Mouse (Mus musculus) lung, embryonic 16.5 days (tissue): Measurements from ENCODE around the gene Nup210l. TPM values are rescaled to one million over a fixed set of nuclear protein-coding genes. Genes with fewer than 3 reads are reported as not detected.

Experiments used
- ATAC-seq: fragments of 200-750 bp; cut with Nextera tagmentation; 2 replicates; pipeline ENCODE4 v1.8.0; 2017; ENCODE audit warnings: low read depth, mild to moderate bottlenecking, moderate library complexity
- H3K27ac ChIP-seq: fragments of 300-500 bp; sonication (generic); 2 replicates; pipeline ENCODE4 v1.5.1; 2014; ENCODE audit warnings: mild to moderate bottlenecking, control low read depth, low read length
- H3K27me3 ChIP-seq: fragments of 300-500 bp; sonication (generic); 2 replicates; pipeline ENCODE4 v1.6.1; 2014; ENCODE audit warnings: low read depth, low read length, mixed read lengths; ENCODE audit not compliant: control insufficient read depth, insufficient read depth
- H3K36me3 ChIP-seq: fragments of 300-500 bp; sonication (generic); 2 replicates; pipeline ENCODE4 v1.6.1; 2014; ENCODE audit warnings: low read length; ENCODE audit not compliant: control insufficient read depth, insufficient read depth
- H3K4me1 ChIP-seq: fragments of 300-500 bp; sonication (generic); replicated peaks from 2 replicates; pipeline ENCODE4 v1.6.1; 2014; ENCODE audit warnings: low read length, mixed read lengths; ENCODE audit not compliant: control insufficient read depth, insufficient read depth
- H3K4me2 ChIP-seq: fragments of 300-500 bp; sonication (generic); 2 replicates; pipeline ENCODE4 v1.6.1; 2014; ENCODE audit warnings: low read depth, low read length, control low read depth
- H3K4me3 ChIP-seq: fragments of 300-500 bp; sonication (generic); 2 replicates; pipeline ENCODE4 v1.5.1; 2014; ENCODE audit warnings: mild to moderate bottlenecking, low read length, control low read depth
- H3K9ac ChIP-seq: fragments of 300-500 bp; sonication (generic); 2 replicates; pipeline ENCODE4 v1.6.1; 2014; ENCODE audit warnings: low read length, control low read depth
- H3K9me3 ChIP-seq: fragments of 300-500 bp; sonication (generic); 2 replicates; pipeline ENCODE4 v1.6.1; 2016; ENCODE audit warnings: low read length; ENCODE audit not compliant: control insufficient read depth
- WGBS: fragments of 180-500 bp; shearing (Covaris S2); extraction: QIAGEN DNeasy Blood & Tissue Kit; methylation state at CpG from one replicate; pipeline ENCODE4 v1.1.7; 2014; 5-methylcytosine and 5-hydroxymethylcytosine counted together
- polyA plus RNA-seq: library from polyadenylated mRNA; unstranded; fragments of >200 nt; fragmentation: Nextera tagmentation; extraction: Ambion mirVana; gene quantifications from 2 replicates; pipeline ENCODE4 v1.2.1, GENCODE M21; 2015

Gene Nup210l
- polyA plus RNA-seq, 1 experiment from 2014 or later, result 0.41 TPM

- ATAC-seq, result no peak
- Histone ChIP-seq H3K4me2 (no peak overlapping the region), H3K4me3 (no peak overlapping the region), H3K4me1 (0 out of 2 replicates have a peak, but pooled peaks cover 3% of the 10 kb centered on the region), H3K9ac (no peak overlapping the region), H3K9me3 (no peaks in the 10 kb centered on the region), H3K27me3 (no peaks in the 10 kb centered on the region), H3K27ac (no peak overlapping the region), H3K36me3 (no peaks in the 10 kb centered on the region)
- WGBS, result 49% methylated on average over 5 of the region's 5 CpGs
Measured at GRCm38 (mm10) chr3:90134993-90135392, 31.1 kb downstream of the Nup210l start.

- H3K4me2 ChIP-seq, result no peak overlapping the region
- H3K9ac ChIP-seq, result no peak overlapping the region
- H3K27me3 ChIP-seq, result no peaks in the 10 kb centered on the region
- 0 out of 2 replicates have a peak, but pooled peaks cover 3% of the 10 kb centered on the region for H3K4me1 ChIP-seq
- H3K27ac ChIP-seq, result no peak overlapping the region
- no peaks in the 10 kb centered on the region for H3K36me3 ChIP-seq
- no peak overlapping the region for H3K4me3 ChIP-seq
- ATAC-seq, result no peak
- 35% methylated on average over 13 of the region's 13 CpGs for WGBS
- H3K9me3 ChIP-seq, result no peaks in the 10 kb centered on the region
Measured at GRCm38 (mm10) chr3:90136660-90137059, 32.7 kb downstream of the Nup210l start.

DNA sequence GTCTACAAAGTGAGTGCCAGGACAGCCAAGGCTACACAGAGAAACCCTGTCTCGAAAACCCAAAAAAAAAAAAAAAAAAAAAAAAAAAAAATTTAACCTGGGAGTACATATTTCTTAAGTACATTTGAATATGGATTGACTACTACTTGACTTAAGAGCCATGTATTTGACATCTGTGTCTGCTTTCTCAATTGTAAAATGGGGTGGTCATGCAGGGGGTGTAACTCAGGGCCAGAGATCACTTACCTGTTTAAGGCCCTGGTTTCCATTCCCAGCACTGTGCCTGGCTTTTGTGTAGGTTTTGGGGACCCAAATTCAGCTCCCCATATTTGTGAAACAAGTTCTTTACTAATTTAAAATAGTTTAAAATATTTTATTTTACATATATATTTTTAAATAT lies 33.7 kb downstream of the Nup210l start:
- H3K27me3 ChIP-seq, result no peaks in the 10 kb centered on the region
- H3K9ac ChIP-seq, result no peak overlapping the region
- H3K27ac ChIP-seq, result no peak overlapping the region
- H3K4me1 ChIP-seq, result 0 out of 2 replicates have a peak, but pooled peaks cover 3% of the 10 kb centered on the region
- no peak overlapping the region for H3K4me3 ChIP-seq
- H3K36me3 ChIP-seq, result no peaks in the 10 kb centered on the region
- no peak for ATAC-seq
- H3K9me3 ChIP-seq, result no peaks in the 10 kb centered on the region
- WGBS, result no CpG with 5 or more reads among the region's 1 CpGs
- no peak overlapping the region for H3K4me2 ChIP-seq

- H3K27ac ChIP-seq, result no peak overlapping the region
- ATAC-seq, result no peak
- no peaks in the 10 kb centered on the region for H3K36me3 ChIP-seq
- H3K9me3 ChIP-seq, result no peaks in the 10 kb centered on the region
- 0 out of 2 replicates have a peak, but pooled peaks cover under 1% of the 10 kb centered on the region for H3K4me1 ChIP-seq
- no peaks in the 10 kb centered on the region for H3K27me3 ChIP-seq
- H3K4me2 ChIP-seq, result no peak overlapping the region
- H3K9ac ChIP-seq, result no peak overlapping the region
- WGBS, result 83% methylated on average over 3 of the region's 3 CpGs
- H3K4me3 ChIP-seq, result no peak overlapping the region
Measured at GRCm38 (mm10) chr3:90139962-90140361, 36.0 kb downstream of the Nup210l start.

- no peaks in the 10 kb centered on the region for H3K36me3 ChIP-seq
- H3K9me3 ChIP-seq, result no peaks in the 10 kb centered on the region
- no peaks in the 10 kb centered on the region for H3K4me1 ChIP-seq
- no peak overlapping the region for H3K27ac ChIP-seq
- no peaks in the 10 kb centered on the region for H3K27me3 ChIP-seq
- WGBS, result 56% methylated on average over 3 of the region's 3 CpGs
- no peak overlapping the region for H3K4me2 ChIP-seq
- no peak overlapping the region for H3K9ac ChIP-seq
- no peak for ATAC-seq
- H3K4me3 ChIP-seq, result no peak overlapping the region
Measured at GRCm38 (mm10) chr3:90145461-90145860, 41.5 kb downstream of the Nup210l start.

- WGBS, result 89% methylated on average over 1 of the region's 1 CpGs
- Histone ChIP-seq H3K4me3 (no peak overlapping the region), H3K27me3 (no peaks in the 10 kb centered on the region), H3K9me3 (no peaks in the 10 kb centered on the region), H3K4me2 (no peak overlapping the region), H3K4me1 (no peaks in the 10 kb centered on the region), H3K9ac (no peak overlapping the region), H3K36me3 (no peaks in the 10 kb centered on the region), H3K27ac (no peak overlapping the region)
- no peak for ATAC-seq
Measured at GRCm38 (mm10) chr3:90146651-90147050, 42.7 kb downstream of the Nup210l start.

DNA sequence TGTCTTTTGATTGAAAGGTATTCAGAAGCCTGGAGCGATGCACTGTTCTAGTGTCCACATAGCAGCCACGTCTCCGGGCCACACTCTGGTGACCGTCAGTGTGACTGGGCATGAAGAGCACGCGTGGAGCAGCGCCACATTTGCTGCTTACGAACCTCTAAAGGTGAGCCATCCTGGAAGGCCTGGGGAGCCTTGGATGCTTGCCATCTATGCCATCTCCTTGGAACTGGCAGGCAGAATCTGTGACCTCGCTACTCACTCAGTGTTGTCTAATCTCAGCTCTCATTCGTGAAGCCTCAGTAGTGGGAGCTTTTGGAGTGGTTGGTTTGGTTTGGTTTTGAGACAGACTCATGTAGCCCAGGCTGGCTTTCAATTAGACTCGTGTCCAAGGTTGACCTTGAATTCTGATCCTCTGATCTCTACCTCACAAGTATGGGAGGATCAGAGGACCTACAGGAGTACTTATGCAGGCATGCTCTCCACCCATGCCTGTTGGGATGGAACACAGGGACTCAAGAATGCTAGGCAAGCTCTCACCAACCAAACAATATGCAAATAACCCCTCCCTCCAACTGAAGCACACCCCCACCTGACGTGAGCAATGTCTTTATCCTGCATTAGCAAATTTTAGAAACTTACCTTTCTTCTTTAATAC lies 47.3 kb downstream of the Nup210l start:
- no peaks in the 10 kb centered on the region for H3K9me3 ChIP-seq
- WGBS, result 87% methylated on average over 12 of the region's 12 CpGs
- no peaks in the 10 kb centered on the region for H3K36me3 ChIP-seq
- no peak overlapping the region for H3K9ac ChIP-seq
- H3K4me3 ChIP-seq, result no peak overlapping the region
- no peak overlapping the region for H3K27ac ChIP-seq
- H3K4me1 ChIP-seq, result no peaks in the 10 kb centered on the region
- H3K4me2 ChIP-seq, result no peak overlapping the region
- H3K27me3 ChIP-seq, result no peaks in the 10 kb centered on the region
- no peak for ATAC-seq

DNA sequence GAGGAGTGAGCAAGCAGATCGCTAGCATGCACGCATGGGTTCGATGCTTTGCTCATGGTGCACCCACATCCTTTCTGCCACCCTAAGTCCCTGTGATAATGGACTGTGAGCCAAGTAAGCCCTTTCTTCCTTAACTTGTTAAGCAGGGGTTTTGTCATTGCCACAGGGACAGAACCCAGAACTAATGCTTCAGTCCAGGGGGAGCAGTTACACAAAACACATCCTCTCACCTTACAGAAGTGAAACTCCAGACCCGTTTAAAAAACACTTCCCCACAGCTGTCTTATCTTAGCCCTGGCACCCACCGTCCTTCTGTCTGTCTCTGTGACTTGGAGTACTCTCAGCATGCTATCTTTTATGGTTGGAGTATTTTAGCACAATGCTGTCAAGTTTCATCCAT lies 52.1 kb downstream of the Nup210l start:
- Histone ChIP-seq H3K27me3 (no peaks in the 10 kb centered on the region), H3K4me2 (no peak overlapping the region), H3K4me1 (no peaks in the 10 kb centered on the region), H3K36me3 (no peaks in the 10 kb centered on the region), H3K9me3 (no peaks in the 10 kb centered on the region), H3K27ac (no peak overlapping the region), H3K9ac (no peak overlapping the region), H3K4me3 (no peak overlapping the region)
- no peak for ATAC-seq
- 47% methylated on average over 5 of the region's 5 CpGs for WGBS

- H3K9me3 ChIP-seq, result no peaks in the 10 kb centered on the region
- no peaks in the 10 kb centered on the region for H3K36me3 ChIP-seq
- no peak overlapping the region for H3K4me3 ChIP-seq
- no peaks in the 10 kb centered on the region for H3K27me3 ChIP-seq
- no peak overlapping the region for H3K9ac ChIP-seq
- 82% methylated on average over 9 of the region's 9 CpGs for WGBS
- ATAC-seq, result no peak
- no peaks in the 10 kb centered on the region for H3K4me1 ChIP-seq
- no peak overlapping the region for H3K4me2 ChIP-seq
- no peak overlapping the region for H3K27ac ChIP-seq
Measured at GRCm38 (mm10) chr3:90159757-90160156, 55.8 kb downstream of the Nup210l start.

- H3K27ac ChIP-seq, result no peak overlapping the region
- no peaks in the 10 kb centered on the region for H3K36me3 ChIP-seq
- H3K9ac ChIP-seq, result no peak overlapping the region
- no peaks in the 10 kb centered on the region for H3K9me3 ChIP-seq
- WGBS, result 66% methylated on average over 3 of the region's 3 CpGs
- H3K4me3 ChIP-seq, result no peak overlapping the region
- no peaks in the 10 kb centered on the region for H3K4me1 ChIP-seq
- no peaks in the 10 kb centered on the region for H3K27me3 ChIP-seq
- no peak overlapping the region for H3K4me2 ChIP-seq
- ATAC-seq, result no peak
Measured at GRCm38 (mm10) chr3:90161541-90161940, 57.6 kb downstream of the Nup210l start.
